Mouse (Mus musculus): Measurements from ENCODE around the gene Psmf1. TPM values are rescaled to one million over a fixed set of nuclear protein-coding genes. Genes with fewer than 3 reads are reported as not detected.
A peak's percentile ranks its signal among the peaks of the same experiment; 100 is the strongest.

Psmf1 gene
- polyA plus RNA-seq, 1 experiment from 2014 or later: 54.2 TPM

- DNase-seq: no peak
- Histone ChIP-seq H3K4me2 (ENCODE audit: low read depth, low read length) (no peak overlapping the region), H3K27ac (ENCODE audit: low read depth) (no peak overlapping the region), H3K4me1 (ENCODE audit: insufficient read depth) (no peaks in the 10 kb centered on the region), H3K27me3 (ENCODE audit: insufficient read depth, low read length) (no peaks in the 10 kb centered on the region), H3K36me3 (replicated peaks; ENCODE audit: insufficient read depth, low read length) (peaks cover 46% of the 10 kb centered on the region), H3K4me3 (ENCODE audit: low read depth, low read length) (no peak overlapping the region), H3K9me3 (ENCODE audit: low read length) (no peaks in the 10 kb centered on the region), H3K9ac (replicated peaks) (no peak overlapping the region)
- ATAC-seq: no peak
- TF ChIP-seq CTCF (IDR thresholded peaks at IDR 0.05; ENCODE audit: low read depth): no peak
- TF ChIP-seq EP300 (IDR thresholded peaks at IDR 0.05; ENCODE audit: low read depth): no peak
- 93% methylated on average over 2 of the region's 2 CpGs for WGBS (ENCODE audit: insufficient replicate concordance)
Observed at GRCm38 (mm10) chr2:151716318-151717055, 27.5 kb downstream of the Psmf1 start.

DNA sequence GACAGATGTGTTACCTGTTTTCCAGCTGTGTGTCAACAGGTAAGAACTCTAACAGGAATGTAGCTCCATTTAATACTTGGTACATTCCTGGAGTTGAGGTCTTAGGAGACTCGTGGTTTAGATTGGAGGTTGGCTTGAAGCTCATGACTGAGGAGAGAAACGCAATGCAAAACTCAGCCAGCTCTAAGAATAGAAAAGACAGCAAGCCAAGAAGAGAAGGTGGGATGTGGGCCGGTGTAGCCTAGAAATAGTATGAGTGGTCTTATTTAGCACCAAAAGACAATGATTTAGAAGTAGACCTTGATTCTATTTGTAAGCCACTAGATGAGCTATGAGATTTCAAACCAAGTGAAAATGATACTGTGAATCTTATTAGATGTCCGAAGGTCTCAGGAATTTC, 28.5 kb downstream of the Psmf1 start:
- no peaks in the 10 kb centered on the region for H3K27me3 ChIP-seq (ENCODE audit: insufficient read depth, low read length)
- no peak for DNase-seq
- 86% methylated on average over 4 of the region's 4 CpGs for WGBS (ENCODE audit: insufficient replicate concordance)
- no peak overlapping the region for H3K4me2 ChIP-seq (ENCODE audit: low read depth, low read length)
- no peak overlapping the region for H3K9ac ChIP-seq (replicated peaks)
- no peak overlapping the region for H3K4me3 ChIP-seq (ENCODE audit: low read depth, low read length)
- H3K9me3 ChIP-seq (ENCODE audit: low read length): no peaks in the 10 kb centered on the region
- no peak for ATAC-seq
- H3K27ac ChIP-seq (ENCODE audit: low read depth): no peak overlapping the region
- no peak for TF ChIP-seq EP300 (IDR thresholded peaks at IDR 0.05; ENCODE audit: low read depth)
- TF ChIP-seq CTCF (IDR thresholded peaks at IDR 0.05; ENCODE audit: low read depth): no peak
- no peaks in the 10 kb centered on the region for H3K4me1 ChIP-seq (ENCODE audit: insufficient read depth)
- peaks cover 41% of the 10 kb centered on the region for H3K36me3 ChIP-seq (replicated peaks; ENCODE audit: insufficient read depth, low read length)

DNA sequence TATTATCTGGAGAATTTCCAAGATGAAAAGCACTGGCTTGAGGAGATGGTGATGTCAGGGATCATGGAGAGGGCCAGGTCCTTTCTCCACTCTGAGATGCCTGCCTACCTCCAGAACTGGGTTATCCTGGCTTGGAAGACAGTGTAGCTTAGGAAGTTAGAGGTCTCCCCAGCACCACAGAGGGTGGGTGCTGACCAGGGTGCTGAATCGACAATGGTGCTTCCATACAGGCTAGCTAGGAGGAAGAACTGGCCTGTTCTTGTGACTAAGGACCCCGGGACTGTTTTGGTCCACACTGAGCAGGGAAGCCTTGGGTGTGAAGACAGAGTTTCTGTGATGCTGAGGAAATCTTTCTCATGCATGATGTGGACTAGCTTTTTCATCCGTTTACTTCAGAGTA, 31.3 kb downstream of the Psmf1 start:
- WGBS (ENCODE audit: insufficient replicate concordance): 22% methylated on average over 3 of the region's 3 CpGs
- no peaks in the 10 kb centered on the region for H3K27me3 ChIP-seq (ENCODE audit: insufficient read depth, low read length)
- TF ChIP-seq EP300 (IDR thresholded peaks at IDR 0.05; ENCODE audit: low read depth): no peak
- TF ChIP-seq CTCF (IDR thresholded peaks at IDR 0.05; ENCODE audit: low read depth): no peak
- H3K4me2 ChIP-seq (ENCODE audit: low read depth, low read length): no peak overlapping the region
- no peak overlapping the region for H3K4me3 ChIP-seq (ENCODE audit: low read depth, low read length)
- H3K36me3 ChIP-seq (replicated peaks; ENCODE audit: insufficient read depth, low read length): peaks cover 17% of the 10 kb centered on the region
- no peaks in the 10 kb centered on the region for H3K4me1 ChIP-seq (ENCODE audit: insufficient read depth)
- H3K9me3 ChIP-seq (ENCODE audit: low read length): no peaks in the 10 kb centered on the region
- peak; percentile 49 for DNase-seq
- no peak overlapping the region for H3K9ac ChIP-seq (replicated peaks)
- ATAC-seq: peak; percentile 27; the same call in 1 of the 2 replicates
- no peak overlapping the region for H3K27ac ChIP-seq (ENCODE audit: low read depth)

- peak; percentile 36; the same call in 1 of the 2 replicates for ATAC-seq
- 4% methylated on average over 17 of the region's 17 CpGs for WGBS (ENCODE audit: insufficient replicate concordance)
- Histone ChIP-seq H3K36me3 (replicated peaks; ENCODE audit: insufficient read depth, low read length) (no peaks in the 10 kb centered on the region), H3K27me3 (ENCODE audit: insufficient read depth, low read length) (peaks cover 46% of the 10 kb centered on the region), H3K9ac (replicated peaks) (no peak overlapping the region), H3K9me3 (ENCODE audit: low read length) (no peaks in the 10 kb centered on the region), H3K4me1 (ENCODE audit: insufficient read depth) (peaks cover 9% of the 10 kb centered on the region), H3K4me3 (ENCODE audit: low read depth, low read length) (peak overlapping the region; percentile 39), H3K27ac (ENCODE audit: low read depth) (no peak overlapping the region), H3K4me2 (ENCODE audit: low read depth, low read length) (peak overlapping the region; percentile 76)
- TF ChIP-seq EP300 (IDR thresholded peaks at IDR 0.05; ENCODE audit: low read depth): no peak
- no peak for TF ChIP-seq CTCF (IDR thresholded peaks at IDR 0.05; ENCODE audit: low read depth)
- no peak for DNase-seq
Observed at GRCm38 (mm10) chr2:151702851-151703190, 41.2 kb downstream of the Psmf1 start.

GRCm38 (mm10) chr2:151702146-151702850, 41.7 kb downstream of the Psmf1 start:
- Histone ChIP-seq H3K4me2 (ENCODE audit: low read depth, low read length) (peak overlapping the region; percentile 76), H3K9me3 (ENCODE audit: low read length) (no peaks in the 10 kb centered on the region), H3K9ac (replicated peaks) (no peak overlapping the region), H3K4me1 (ENCODE audit: insufficient read depth) (peaks cover 9% of the 10 kb centered on the region), H3K36me3 (replicated peaks; ENCODE audit: insufficient read depth, low read length) (no peaks in the 10 kb centered on the region), H3K4me3 (ENCODE audit: low read depth, low read length) (peak overlapping the region; percentile 39), H3K27ac (ENCODE audit: low read depth) (no peak overlapping the region), H3K27me3 (ENCODE audit: insufficient read depth, low read length) (peaks cover 46% of the 10 kb centered on the region)
- WGBS (ENCODE audit: insufficient replicate concordance): under 1% methylated on average over 47 of the region's 97 CpGs
- ATAC-seq: peak; percentile 64
- 0 out of 2 replicates have a peak, but pooled peaks have one; percentile 1 for TF ChIP-seq CTCF (IDR thresholded peaks at IDR 0.05; ENCODE audit: low read depth)
- no peak for TF ChIP-seq EP300 (IDR thresholded peaks at IDR 0.05; ENCODE audit: low read depth)
- DNase-seq: peak; percentile 29

Measured in liver, postnatal 0 days (tissue).